Mouse (Mus musculus): Measurements from ENCODE around the gene Cops7a. TPM values are rescaled to one million over a fixed set of nuclear protein-coding genes. Genes with fewer than 3 reads are reported as not detected.

The Cops7a gene
- polyA plus RNA-seq, 1 experiment from 2014 or later = 49.6 TPM

DNA sequence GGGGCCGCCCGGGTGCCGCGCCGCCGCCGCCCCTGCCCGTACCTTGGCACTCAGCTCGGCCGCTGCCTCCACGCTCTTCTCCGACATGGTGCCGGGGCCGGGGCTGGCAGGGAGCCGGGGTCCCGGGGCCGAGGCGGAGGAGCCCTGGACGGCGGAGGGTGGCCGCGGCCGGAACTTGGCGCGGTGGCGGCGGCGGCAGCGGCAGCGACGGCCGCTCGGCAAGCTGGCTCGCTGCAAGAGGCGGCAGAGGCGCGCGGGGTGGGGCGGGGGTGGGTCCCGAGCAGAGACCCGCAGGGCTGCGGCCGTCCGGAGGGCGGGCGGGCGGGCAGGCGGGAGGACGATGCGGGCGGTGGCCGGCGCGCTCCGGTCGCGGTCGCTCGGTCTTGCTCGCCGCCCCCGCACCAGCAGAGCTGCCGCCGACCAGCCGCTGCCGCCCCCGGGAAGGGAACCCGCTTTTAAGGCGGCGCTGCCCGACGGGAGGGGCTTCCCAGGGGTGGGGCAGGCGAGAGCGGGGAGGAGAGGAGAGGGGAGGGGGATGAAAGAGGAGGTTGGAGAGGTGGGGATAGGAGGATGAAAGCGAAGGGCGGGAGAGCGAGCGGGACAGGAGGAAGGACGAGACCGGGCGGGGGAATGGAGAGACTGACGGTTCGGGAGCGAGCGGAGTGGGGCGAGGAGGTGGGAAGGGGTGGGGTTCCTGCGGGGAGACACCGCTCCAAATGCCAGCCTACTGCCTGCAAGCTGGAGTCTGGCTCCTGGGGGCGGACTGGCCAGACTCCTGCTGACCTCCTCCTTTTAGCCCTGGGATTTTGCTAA is 47.6 kb downstream of the Cops7a start:
- WGBS (ENCODE audit: insufficient replicate concordance) = under 1% methylated on average over 58 of the region's 89 CpGs
- Histone ChIP-seq H3K36me3 (ENCODE audit: control insufficient read depth, insufficient read depth) (no peaks in the 10 kb centered on the region), H3K9ac (ENCODE audit: low read depth, low read length) (peak overlapping the region; percentile 68), H3K9me3 (replicated peaks; ENCODE audit: control insufficient read depth, low read length) (no peaks in the 10 kb centered on the region), H3K4me1 (ENCODE audit: control insufficient read depth, low read depth, low read length) (peaks cover 12% of the 10 kb centered on the region), H3K27ac (ENCODE audit: low read length) (peak overlapping the region; percentile 89), H3K4me3 (ENCODE audit: low read depth, low read length) (peak overlapping the region; percentile 69), H3K4me2 (ENCODE audit: low read depth, low read length) (peak overlapping the region; percentile 82), H3K27me3 (ENCODE audit: control insufficient read depth, insufficient read depth, low read depth, low read length) (peaks cover 67% of the 10 kb centered on the region)
- ATAC-seq (ENCODE audit: low read depth) = peak; percentile 66

DNA sequence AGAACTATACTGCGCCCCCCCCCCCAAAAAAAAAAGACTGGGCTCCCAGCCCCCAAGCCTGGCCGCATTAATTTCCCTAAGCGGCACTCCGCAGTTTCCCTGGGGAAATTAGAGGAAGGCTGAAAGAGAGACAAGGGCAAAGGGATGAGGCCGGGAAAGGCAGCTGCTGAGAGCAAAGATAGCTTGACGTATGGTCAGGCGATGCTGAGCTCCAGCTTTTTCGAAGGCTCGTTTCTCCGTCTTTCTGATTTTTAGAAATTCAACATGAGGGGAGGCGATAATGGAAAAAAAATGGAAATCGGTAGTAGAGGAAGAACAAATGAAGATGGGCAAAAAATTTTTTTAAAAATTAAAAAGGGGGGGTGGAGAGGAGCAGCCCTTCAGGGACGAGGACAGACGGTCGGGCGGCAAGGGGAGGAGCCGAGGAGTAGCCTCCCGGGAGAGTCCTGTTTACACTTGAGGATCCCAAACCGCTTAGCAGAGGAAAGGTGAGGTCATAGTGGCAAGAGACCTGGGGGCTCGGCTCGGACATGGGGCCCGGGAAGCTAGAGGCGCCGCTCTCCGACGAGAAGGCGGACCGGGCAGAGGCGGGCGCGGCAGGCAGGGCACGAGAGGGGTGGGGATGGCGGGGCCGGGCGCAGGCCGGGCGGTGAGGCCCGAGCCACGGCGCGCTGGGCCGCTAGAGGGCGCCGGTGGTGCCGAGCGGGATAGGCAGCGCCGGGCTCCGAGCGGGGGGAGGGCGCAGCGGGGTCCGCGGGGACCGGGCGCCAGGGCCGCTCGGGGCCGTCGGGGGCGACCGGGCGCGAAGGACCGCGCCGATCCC is 48.4 kb downstream of the Cops7a start:
- H3K27me3 ChIP-seq (ENCODE audit: control insufficient read depth, insufficient read depth, low read depth, low read length) = peaks cover 67% of the 10 kb centered on the region
- no peaks in the 10 kb centered on the region for H3K36me3 ChIP-seq (ENCODE audit: control insufficient read depth, insufficient read depth)
- peak overlapping the region; percentile 68 for H3K9ac ChIP-seq (ENCODE audit: low read depth, low read length)
- peak overlapping the region; percentile 69 for H3K4me3 ChIP-seq (ENCODE audit: low read depth, low read length)
- WGBS (ENCODE audit: insufficient replicate concordance) = 2% methylated on average over 65 of the region's 67 CpGs
- peaks cover 12% of the 10 kb centered on the region for H3K4me1 ChIP-seq (ENCODE audit: control insufficient read depth, low read depth, low read length)
- H3K27ac ChIP-seq (ENCODE audit: low read length) = peak overlapping the region; percentile 89
- no peaks in the 10 kb centered on the region for H3K9me3 ChIP-seq (replicated peaks; ENCODE audit: control insufficient read depth, low read length)
- H3K4me2 ChIP-seq (ENCODE audit: low read depth, low read length) = peak overlapping the region; percentile 82
- peak; percentile 68 for ATAC-seq (ENCODE audit: low read depth)

DNA sequence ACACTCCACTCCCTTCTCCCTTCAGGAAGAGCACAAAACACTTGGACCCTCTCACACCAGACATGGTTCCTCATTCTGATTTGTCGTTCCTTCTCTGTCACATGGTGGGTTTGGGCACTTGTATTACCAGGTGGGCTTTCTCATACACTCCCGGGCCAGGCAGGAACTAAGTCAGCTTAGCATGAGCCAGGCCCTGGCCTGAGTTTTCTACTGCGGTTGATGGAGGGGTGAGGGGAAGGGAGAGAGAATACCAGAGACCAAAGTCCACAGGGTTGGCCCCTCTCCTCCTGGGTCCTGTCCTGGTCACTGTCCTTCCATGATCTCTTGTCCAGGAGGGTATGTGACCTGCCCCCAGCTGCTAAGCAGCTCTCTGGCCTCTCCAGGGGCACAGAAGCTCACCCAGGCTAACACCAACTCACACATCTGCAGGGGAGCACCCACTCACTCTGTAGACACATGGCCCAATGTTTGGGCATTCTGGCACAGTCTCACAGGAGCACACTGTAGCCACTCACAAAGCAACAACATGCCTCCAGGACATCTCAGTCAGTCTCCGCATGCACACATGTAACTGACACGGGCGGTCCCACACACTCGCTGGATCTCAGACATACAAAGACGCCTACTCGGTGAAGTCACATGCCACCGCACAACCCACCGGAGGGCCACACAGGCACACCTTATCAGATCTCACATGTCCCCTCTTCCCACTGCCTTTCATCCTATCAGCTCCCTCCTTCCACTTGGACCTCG is 49.2 kb downstream of the Cops7a start:
- 22% methylated on average over 12 of the region's 12 CpGs for WGBS (ENCODE audit: insufficient replicate concordance)
- H3K9me3 ChIP-seq (replicated peaks; ENCODE audit: control insufficient read depth, low read length) = no peaks in the 10 kb centered on the region
- peak overlapping the region; percentile 69 for H3K4me3 ChIP-seq (ENCODE audit: low read depth, low read length)
- peaks cover 12% of the 10 kb centered on the region for H3K4me1 ChIP-seq (ENCODE audit: control insufficient read depth, low read depth, low read length)
- no peak for ATAC-seq (ENCODE audit: low read depth)
- peak overlapping the region; percentile 82 for H3K4me2 ChIP-seq (ENCODE audit: low read depth, low read length)
- H3K27ac ChIP-seq (ENCODE audit: low read length) = 0 out of 2 replicates have a peak overlapping the region, but pooled peaks have one; percentile 61
- peak overlapping the region; percentile 68; the same call in 1 of the 2 replicates for H3K9ac ChIP-seq (ENCODE audit: low read depth, low read length)
- H3K36me3 ChIP-seq (ENCODE audit: control insufficient read depth, insufficient read depth) = no peaks in the 10 kb centered on the region
- peaks cover 66% of the 10 kb centered on the region for H3K27me3 ChIP-seq (ENCODE audit: control insufficient read depth, insufficient read depth, low read depth, low read length)

DNA sequence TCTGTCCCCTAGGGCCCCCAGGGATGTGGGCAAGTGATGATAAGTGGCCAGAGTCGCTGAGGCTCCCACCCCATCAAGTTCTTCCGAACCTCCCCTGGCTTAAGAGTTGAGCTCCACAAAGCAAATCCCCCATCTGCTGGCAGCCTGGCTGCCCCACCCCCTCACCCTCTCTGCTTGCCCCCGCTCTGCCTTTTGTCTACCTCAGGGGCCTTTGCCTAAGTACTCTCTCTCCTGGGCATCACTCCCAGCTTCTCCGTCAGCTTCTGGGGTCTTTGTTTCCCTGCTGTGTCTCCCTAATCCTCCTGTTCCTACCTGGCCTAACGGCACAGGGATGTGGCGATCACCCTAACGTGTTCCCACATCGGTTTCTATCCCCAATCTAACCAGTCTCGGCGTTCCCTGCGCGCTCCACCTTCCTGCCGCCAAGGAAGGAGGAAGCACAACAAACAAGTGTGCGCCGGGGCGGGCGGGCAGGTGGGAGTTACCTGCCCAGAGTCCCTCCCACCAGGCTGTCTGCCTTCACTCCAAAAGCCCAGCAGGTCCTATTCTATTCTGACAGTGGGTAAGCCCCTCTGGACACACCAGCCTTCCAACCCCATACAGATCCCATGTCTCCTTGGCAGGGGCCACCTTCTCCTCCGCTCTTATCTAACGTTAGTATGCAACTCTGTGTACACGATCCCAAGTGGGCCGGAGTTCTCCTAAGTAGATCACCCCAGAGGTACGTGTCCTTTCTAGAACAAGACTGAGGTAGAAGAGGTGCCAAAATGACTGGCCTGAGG is 50.0 kb downstream of the Cops7a start:
- Histone ChIP-seq H3K4me1 (ENCODE audit: control insufficient read depth, low read depth, low read length) (peaks cover 12% of the 10 kb centered on the region), H3K27me3 (ENCODE audit: control insufficient read depth, insufficient read depth, low read depth, low read length) (peaks cover 70% of the 10 kb centered on the region), H3K27ac (ENCODE audit: low read length) (no peak overlapping the region), H3K4me2 (ENCODE audit: low read depth, low read length) (peak overlapping the region; percentile 82), H3K9me3 (replicated peaks; ENCODE audit: control insufficient read depth, low read length) (no peaks in the 10 kb centered on the region), H3K4me3 (ENCODE audit: low read depth, low read length) (peak overlapping the region; percentile 69), H3K9ac (ENCODE audit: low read depth, low read length) (no peak overlapping the region), H3K36me3 (ENCODE audit: control insufficient read depth, insufficient read depth) (no peaks in the 10 kb centered on the region)
- 45% methylated on average over 22 of the region's 22 CpGs for WGBS (ENCODE audit: insufficient replicate concordance)
- no peak for ATAC-seq (ENCODE audit: low read depth)

DNA sequence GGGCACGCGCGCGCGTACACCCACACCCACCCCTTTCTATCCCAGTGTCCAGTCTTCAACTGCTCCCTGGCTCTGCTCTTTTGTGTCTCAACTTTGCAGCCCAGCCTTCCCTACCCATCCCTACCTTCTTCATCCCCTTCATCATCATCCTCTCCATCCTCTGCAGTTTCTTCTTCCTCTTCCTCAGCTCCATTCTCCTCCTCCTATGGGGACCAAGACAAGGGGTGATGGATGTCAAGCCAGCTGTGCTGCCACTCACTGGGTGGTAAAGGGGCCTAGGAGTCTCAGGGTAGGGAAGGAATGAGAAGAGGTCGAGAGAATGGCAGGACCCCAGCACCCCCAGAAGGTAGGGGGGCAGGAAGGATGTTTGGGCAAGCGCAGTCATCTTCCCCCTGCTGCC is 50.8 kb downstream of the Cops7a start:
- no peak overlapping the region for H3K9ac ChIP-seq (ENCODE audit: low read depth, low read length)
- 79% methylated on average over 7 of the region's 7 CpGs for WGBS (ENCODE audit: insufficient replicate concordance)
- H3K27me3 ChIP-seq (ENCODE audit: control insufficient read depth, insufficient read depth, low read depth, low read length) = peaks cover 70% of the 10 kb centered on the region
- H3K27ac ChIP-seq (ENCODE audit: low read length) = no peak overlapping the region
- no peak overlapping the region for H3K4me3 ChIP-seq (ENCODE audit: low read depth, low read length)
- H3K4me2 ChIP-seq (ENCODE audit: low read depth, low read length) = no peak overlapping the region
- peaks cover 12% of the 10 kb centered on the region for H3K4me1 ChIP-seq (ENCODE audit: control insufficient read depth, low read depth, low read length)
- ATAC-seq (ENCODE audit: low read depth) = no peak
- H3K36me3 ChIP-seq (ENCODE audit: control insufficient read depth, insufficient read depth) = no peaks in the 10 kb centered on the region
- no peaks in the 10 kb centered on the region for H3K9me3 ChIP-seq (replicated peaks; ENCODE audit: control insufficient read depth, low read length)

DNA sequence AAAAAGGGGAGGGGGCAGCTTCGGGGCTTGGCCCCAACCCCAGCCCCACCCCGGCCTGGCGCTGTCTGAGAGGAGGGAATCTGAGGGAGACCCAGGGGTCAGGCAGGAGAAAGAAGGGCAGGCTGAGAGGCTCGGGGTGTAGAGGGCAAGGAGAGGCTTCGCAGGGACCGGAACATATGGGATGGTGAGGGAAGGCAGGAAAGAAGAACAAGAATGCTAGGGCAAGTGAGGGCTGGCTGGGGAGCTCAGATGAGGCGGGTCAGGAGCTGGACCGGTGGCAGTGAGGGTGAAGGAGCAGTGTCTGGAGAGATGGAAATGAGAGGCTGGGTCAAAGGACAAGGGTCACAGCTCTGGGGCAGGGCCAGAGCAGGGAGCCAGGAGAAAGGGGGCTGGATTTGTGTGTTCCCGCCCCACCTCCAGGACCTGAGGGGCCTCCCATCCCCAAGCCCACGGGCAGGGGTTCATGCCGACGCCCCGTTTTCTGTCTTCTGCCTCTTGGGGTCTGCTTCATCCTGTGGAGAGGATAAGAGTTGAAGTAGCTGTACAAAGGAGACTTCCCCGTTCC is 51.5 kb downstream of the Cops7a start:
- H3K9me3 ChIP-seq (replicated peaks; ENCODE audit: control insufficient read depth, low read length) = no peaks in the 10 kb centered on the region
- ATAC-seq (ENCODE audit: low read depth) = no peak
- H3K4me3 ChIP-seq (ENCODE audit: low read depth, low read length) = no peak overlapping the region
- peaks cover 67% of the 10 kb centered on the region for H3K27me3 ChIP-seq (ENCODE audit: control insufficient read depth, insufficient read depth, low read depth, low read length)
- peaks cover 12% of the 10 kb centered on the region for H3K4me1 ChIP-seq (ENCODE audit: control insufficient read depth, low read depth, low read length)
- no peaks in the 10 kb centered on the region for H3K36me3 ChIP-seq (ENCODE audit: control insufficient read depth, insufficient read depth)
- no peak overlapping the region for H3K27ac ChIP-seq (ENCODE audit: low read length)
- no peak overlapping the region for H3K4me2 ChIP-seq (ENCODE audit: low read depth, low read length)
- 62% methylated on average over 14 of the region's 14 CpGs for WGBS (ENCODE audit: insufficient replicate concordance)
- no peak overlapping the region for H3K9ac ChIP-seq (ENCODE audit: low read depth, low read length)

DNA sequence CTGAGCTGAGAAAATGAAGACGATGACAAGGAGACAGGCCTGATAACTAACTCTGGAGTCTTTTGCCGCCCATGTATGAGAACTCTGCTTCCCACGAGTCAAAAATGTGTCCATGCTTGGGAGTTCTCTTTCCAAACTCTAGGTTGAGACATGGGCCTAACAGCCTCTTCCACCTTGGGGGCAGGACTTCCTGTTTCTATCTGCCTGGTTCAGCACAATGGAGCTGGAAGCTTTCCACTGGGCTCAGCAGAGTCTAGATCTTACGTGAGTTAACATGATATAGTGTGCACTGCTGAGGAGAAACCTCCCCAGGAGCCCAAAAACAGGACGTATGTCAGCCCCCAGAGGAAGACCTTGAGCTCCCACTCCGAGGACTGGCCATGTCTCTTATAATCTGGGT is 52.1 kb downstream of the Cops7a start:
- Histone ChIP-seq H3K4me1 (ENCODE audit: control insufficient read depth, low read depth, low read length) (peaks cover 10% of the 10 kb centered on the region), H3K4me2 (ENCODE audit: low read depth, low read length) (no peak overlapping the region), H3K9me3 (replicated peaks; ENCODE audit: control insufficient read depth, low read length) (no peaks in the 10 kb centered on the region), H3K9ac (ENCODE audit: low read depth, low read length) (no peak overlapping the region), H3K36me3 (ENCODE audit: control insufficient read depth, insufficient read depth) (no peaks in the 10 kb centered on the region), H3K4me3 (ENCODE audit: low read depth, low read length) (no peak overlapping the region), H3K27ac (ENCODE audit: low read length) (no peak overlapping the region), H3K27me3 (ENCODE audit: control insufficient read depth, insufficient read depth, low read depth, low read length) (peaks cover 61% of the 10 kb centered on the region)
- WGBS (ENCODE audit: insufficient replicate concordance) = 29% methylated on average over 6 of the region's 6 CpGs
- ATAC-seq (ENCODE audit: low read depth) = no peak

Data from liver, embryonic 16.5 days (tissue).